Mouse (Mus musculus): ENCODE measurements around the gene Dab1. TPM values are rescaled to one million over a fixed set of nuclear protein-coding genes. Genes with fewer than 3 reads are reported as not detected.

The Dab1 gene
- total and polyA plus RNA-seq, 3 experiments: not detected

GRCm38 (mm10) chr4:104269422-104270172, 650.4 kb downstream of the Dab1 start:
- H3K27ac ChIP-seq (ENCODE audit: control insufficient read depth, low read depth, low read length): no peak overlapping the region
- no peak overlapping the region for H3K9ac ChIP-seq (ENCODE audit: control insufficient read depth, low read depth, low read length, poor library complexity, severe bottlenecking)
- no peaks in the 10 kb centered on the region for H3K79me2 ChIP-seq (ENCODE audit: control insufficient read depth, insufficient read depth, low read length, poor library complexity)
- H3K9me3 ChIP-seq (replicated peaks; ENCODE audit: insufficient read depth, low read length): no peaks in the 10 kb centered on the region
- H3K4me1 ChIP-seq (ENCODE audit: control insufficient read depth in 1 of 2, insufficient read depth in 2 of 2, low read length in 2 of 2): no peaks in the 10 kb centered on the region
- no peak for DNase-seq (ENCODE audit: low read depth, low spot score)
- no peak overlapping the region for H3K4me3 ChIP-seq (ENCODE audit: control insufficient read depth in 1 of 2, insufficient read depth in 1 of 2, low read depth in 2 of 2, low read length in 2 of 2)
- no peaks in the 10 kb centered on the region for H3K36me3 ChIP-seq (ENCODE audit: control insufficient read depth in 1 of 2, insufficient read depth in 2 of 2, low read length in 2 of 2)
- TF ChIP-seq SIN3A (IDR thresholded peaks at IDR 0.05; ENCODE audit: low read length): no peak
- TF ChIP-seq ZC3H11A (IDR thresholded peaks at IDR 0.05; ENCODE audit: low read depth, low read length): no peak
- TF ChIP-seq USF1 (IDR thresholded peaks at IDR 0.05; ENCODE audit: low read depth, low read length): no peak
- TF ChIP-seq MEF2A (IDR thresholded peaks at IDR 0.05; ENCODE audit: extremely low read depth, insufficient replicate concordance, low read depth, low read length, poor library complexity, severe bottlenecking): no peak
- no peak for TF ChIP-seq ZNF384 (IDR thresholded peaks at IDR 0.05; ENCODE audit: low read depth, low read length)
- TF ChIP-seq TAL1 (IDR thresholded peaks at IDR 0.05; ENCODE audit: low read length): no peak
- H3K27me3 ChIP-seq (ENCODE audit: control insufficient read depth in 1 of 2, insufficient read depth in 2 of 2, low read length in 2 of 2): no peaks in the 10 kb centered on the region

GRCm38 (mm10) chr4:104270173-104270557, 651.0 kb downstream of the Dab1 start:
- Histone ChIP-seq H3K79me2 (ENCODE audit: control insufficient read depth, insufficient read depth, low read length, poor library complexity) (no peaks in the 10 kb centered on the region), H3K9ac (ENCODE audit: control insufficient read depth, low read depth, low read length, poor library complexity, severe bottlenecking) (no peak overlapping the region), H3K4me1 (ENCODE audit: control insufficient read depth in 1 of 2, insufficient read depth in 2 of 2, low read length in 2 of 2) (no peaks in the 10 kb centered on the region), H3K9me3 (replicated peaks; ENCODE audit: insufficient read depth, low read length) (no peaks in the 10 kb centered on the region), H3K27ac (ENCODE audit: control insufficient read depth, low read depth, low read length) (no peak overlapping the region), H3K4me3 (ENCODE audit: control insufficient read depth in 1 of 2, insufficient read depth in 1 of 2, low read depth in 2 of 2, low read length in 2 of 2) (no peak overlapping the region), H3K36me3 (ENCODE audit: control insufficient read depth in 1 of 2, insufficient read depth in 2 of 2, low read length in 2 of 2) (no peaks in the 10 kb centered on the region), H3K27me3 (ENCODE audit: control insufficient read depth in 1 of 2, insufficient read depth in 2 of 2, low read length in 2 of 2) (no peaks in the 10 kb centered on the region)
- no peak for TF ChIP-seq MAFK (IDR thresholded peaks at IDR 0.05; ENCODE audit: borderline replicate concordance, low read depth, low read length)
- no peak for TF ChIP-seq MYB (IDR thresholded peaks at IDR 0.05; ENCODE audit: low read depth, low read length)
- no peak for TF ChIP-seq ZKSCAN1 (IDR thresholded peaks at IDR 0.05; ENCODE audit: low read depth, low read length)
- TF ChIP-seq ETS1 (IDR thresholded peaks at IDR 0.05; ENCODE audit: low read depth, low read length): no peak
- no peak for TF ChIP-seq POLR2AphosphoS5 (IDR thresholded peaks at IDR 0.05; ENCODE audit: borderline replicate concordance, low read depth, low read length)
- TF ChIP-seq JUND (IDR thresholded peaks at IDR 0.05; ENCODE audit: low read depth, low read length): no peak
- TF ChIP-seq UBTF (IDR thresholded peaks at IDR 0.05; ENCODE audit: borderline replicate concordance, insufficient read depth, low read depth, low read length): no peak
- TF ChIP-seq RCOR1 (IDR thresholded peaks at IDR 0.05; ENCODE audit: low read depth, low read length): no peak
- TF ChIP-seq MAX (IDR thresholded peaks at IDR 0.05; ENCODE audit: low read length): no peak
- no peak for TF ChIP-seq KAT2A (conservative IDR thresholded peaks at IDR 0.05; ENCODE audit: low read depth, low read length)
- no peak for TF ChIP-seq MXI1 (IDR thresholded peaks at IDR 0.05; ENCODE audit: low read depth, low read length)
- no peak for TF ChIP-seq BHLHE40 (IDR thresholded peaks at IDR 0.05; ENCODE audit: borderline replicate concordance, low read depth, low read length)
- no peak for TF ChIP-seq USF1 (IDR thresholded peaks at IDR 0.05; ENCODE audit: low read depth, low read length)
- no peak for TF ChIP-seq HCFC1 (IDR thresholded peaks at IDR 0.05; ENCODE audit: low read depth, low read length)
- no peak for TF ChIP-seq TCF12 (IDR thresholded peaks at IDR 0.05; ENCODE audit: low read depth, low read length)
- no peak for TF ChIP-seq NRF1 (IDR thresholded peaks at IDR 0.05; ENCODE audit: insufficient read depth, low read depth, low read length, poor library complexity, severe bottlenecking)
- no peak for TF ChIP-seq POLR2A (IDR thresholded peaks at IDR 0.05; ENCODE audit: control insufficient read depth in 1 of 2, insufficient read depth in 1 of 2, low read depth in 1 of 2, low read length in 2 of 2, poor library complexity in 1 of 2)
- TF ChIP-seq ZNF384 (IDR thresholded peaks at IDR 0.05; ENCODE audit: low read depth, low read length): no peak
- DNase-seq (ENCODE audit: low read depth, low spot score): no peak

All from MEL (cell line).